Mouse (Mus musculus): Measurements from ENCODE around the gene Coro1b. TPM values are rescaled to one million over a fixed set of nuclear protein-coding genes. Genes with fewer than 3 reads are reported as not detected.
"Not testable (repeated sequence)": the region's sequence is repeated elsewhere in the genome, so short reads cannot be mapped to it uniquely, and the experiment has no call there.

Gene Coro1b
- total and polyA plus RNA-seq, 2 experiments from 2014 or later = 97.2 to 120 TPM

DNA sequence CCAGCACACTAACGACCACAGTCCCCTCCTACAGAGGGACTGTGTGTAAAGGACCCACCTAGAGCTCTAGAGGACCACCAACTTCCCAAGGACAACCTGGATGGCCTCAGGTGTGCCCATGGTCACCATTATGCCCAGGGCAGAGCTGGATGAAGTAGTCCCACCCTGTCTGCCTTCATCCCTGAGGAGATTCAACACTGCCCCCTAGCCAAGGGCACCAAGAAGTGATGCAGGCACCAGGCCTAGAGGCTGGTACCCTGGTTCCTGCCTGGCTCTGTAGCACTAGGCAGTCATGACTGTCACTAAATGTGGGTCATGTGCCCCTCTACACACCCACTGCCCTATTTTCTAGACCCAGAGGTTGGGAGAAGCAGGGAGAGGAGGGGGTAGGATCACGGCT lies 16.7 kb upstream of the Coro1b start:
- Histone ChIP-seq H3K9me3 (replicated peaks; ENCODE audit: control insufficient read depth, low read length) (no peaks in the 10 kb centered on the region), H3K4me3 (ENCODE audit: low read depth, low read length) (no peak overlapping the region), H3K27me3 (ENCODE audit: control insufficient read depth, insufficient read depth, low read length) (no peaks in the 10 kb centered on the region), H3K27ac (ENCODE audit: low read depth) (no peak overlapping the region), H3K4me2 (ENCODE audit: low read depth, low read length) (no peak overlapping the region), H3K36me3 (replicated peaks; ENCODE audit: control insufficient read depth, insufficient read depth, low read length) (peaks cover 42% of the 10 kb centered on the region), H3K9ac (replicated peaks; ENCODE audit: low read depth, low read length) (no peak overlapping the region), H3K4me1 (ENCODE audit: control insufficient read depth, insufficient read depth) (peaks cover 7% of the 10 kb centered on the region; the same call in 1 of the 2 replicates)
- TF ChIP-seq CTCF (IDR thresholded peaks at IDR 0.05; ENCODE audit: low read depth) (no peak), EP300 (IDR thresholded peaks at IDR 0.05; ENCODE audit: low read depth) (no peak)
- 84% methylated on average over 2 of the region's 2 CpGs for WGBS
- DNase-seq (ENCODE audit: low spot score) (no peak), ATAC-seq (ENCODE audit: insufficient read depth, low read depth) (no peak)

DNA sequence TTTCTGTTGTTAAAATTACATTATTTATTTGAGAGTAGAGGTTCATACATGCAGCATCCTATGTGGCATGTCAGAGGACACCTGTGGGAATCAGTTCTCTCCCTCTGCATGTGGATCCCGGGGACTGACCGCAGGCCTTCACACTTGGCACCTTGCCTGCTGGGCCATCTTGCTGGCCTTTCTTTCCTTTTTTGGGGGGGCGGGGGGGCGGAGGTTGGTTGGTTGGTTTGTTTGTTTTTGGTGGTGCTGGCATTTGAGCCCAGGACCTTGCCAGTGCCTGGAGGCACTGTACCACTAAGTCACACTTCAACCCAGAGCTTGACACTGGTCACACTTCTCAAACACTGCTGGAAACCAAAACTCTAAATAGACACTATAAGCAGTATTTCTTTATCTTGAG lies 14.1 kb upstream of the Coro1b start:
- DNase-seq (ENCODE audit: low spot score) (no peak), ATAC-seq (ENCODE audit: insufficient read depth, low read depth) (no peak)
- Histone ChIP-seq H3K27ac (ENCODE audit: low read depth) (no peak overlapping the region), H3K4me2 (ENCODE audit: low read depth, low read length) (no peak overlapping the region), H3K4me3 (ENCODE audit: low read depth, low read length) (no peak overlapping the region), H3K9ac (replicated peaks; ENCODE audit: low read depth, low read length) (no peak overlapping the region), H3K4me1 (ENCODE audit: control insufficient read depth, insufficient read depth) (peaks cover 2% of the 10 kb centered on the region; the same call in 1 of the 2 replicates), H3K9me3 (replicated peaks; ENCODE audit: control insufficient read depth, low read length) (no peaks in the 10 kb centered on the region), H3K27me3 (ENCODE audit: control insufficient read depth, insufficient read depth, low read length) (no peaks in the 10 kb centered on the region), H3K36me3 (replicated peaks; ENCODE audit: control insufficient read depth, insufficient read depth, low read length) (peaks cover 26% of the 10 kb centered on the region)
- no peak for TF ChIP-seq EP300 (IDR thresholded peaks at IDR 0.05; ENCODE audit: low read depth)
- TF ChIP-seq CTCF (IDR thresholded peaks at IDR 0.05; ENCODE audit: low read depth) = no peak
- 74% methylated on average over 4 of the region's 4 CpGs for WGBS

DNA sequence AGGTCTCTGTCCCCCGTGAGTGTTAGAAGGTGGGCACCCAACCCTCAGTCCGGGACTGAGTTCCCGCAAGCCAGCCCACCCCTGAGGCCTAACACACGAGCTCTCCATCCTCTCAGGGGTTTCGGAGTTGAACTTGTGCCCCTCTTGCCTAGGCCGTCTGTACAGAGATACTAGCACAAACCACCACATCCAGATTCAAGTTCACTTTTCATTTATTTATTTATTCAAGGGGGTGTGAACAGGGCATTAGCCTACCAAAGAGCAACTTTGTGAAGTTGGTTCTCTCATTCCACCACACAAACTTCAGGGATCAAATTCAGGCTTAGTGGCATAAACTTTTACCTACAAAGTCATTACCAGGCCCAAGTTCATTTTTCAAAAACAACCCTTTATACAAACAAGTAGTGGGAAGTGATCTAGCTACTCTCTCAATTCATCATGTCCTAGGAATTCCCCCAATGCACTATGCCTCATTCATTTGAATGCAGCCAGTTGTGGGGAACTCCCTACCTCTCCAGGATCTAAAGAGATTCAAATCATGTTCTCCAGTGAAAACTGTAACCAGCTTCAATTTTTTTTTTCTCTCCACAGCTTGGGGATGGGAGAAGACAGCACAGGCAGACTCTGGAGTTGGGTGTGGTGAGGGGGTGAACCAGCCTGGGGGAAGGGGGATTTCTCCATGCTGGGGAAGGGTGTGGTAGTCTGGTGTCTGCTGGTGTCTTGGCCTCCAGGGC lies 13.0 kb upstream of the Coro1b start:
- H3K4me3 ChIP-seq (ENCODE audit: low read depth, low read length); H3K9ac ChIP-seq (replicated peaks; ENCODE audit: low read depth, low read length); H3K27ac ChIP-seq (ENCODE audit: low read depth); H3K9me3 ChIP-seq (replicated peaks; ENCODE audit: control insufficient read depth, low read length); DNase-seq (ENCODE audit: low spot score); ATAC-seq (ENCODE audit: insufficient read depth, low read depth); H3K4me2 ChIP-seq (ENCODE audit: low read depth, low read length); H3K4me1 ChIP-seq (ENCODE audit: control insufficient read depth, insufficient read depth); H3K27me3 ChIP-seq (ENCODE audit: control insufficient read depth, insufficient read depth, low read length): not testable (repeated sequence)
- 83% methylated on average over 6 of the region's 6 CpGs for WGBS
- H3K36me3 ChIP-seq (replicated peaks; ENCODE audit: control insufficient read depth, insufficient read depth, low read length) = peaks cover 26% of the 10 kb centered on the region

DNA sequence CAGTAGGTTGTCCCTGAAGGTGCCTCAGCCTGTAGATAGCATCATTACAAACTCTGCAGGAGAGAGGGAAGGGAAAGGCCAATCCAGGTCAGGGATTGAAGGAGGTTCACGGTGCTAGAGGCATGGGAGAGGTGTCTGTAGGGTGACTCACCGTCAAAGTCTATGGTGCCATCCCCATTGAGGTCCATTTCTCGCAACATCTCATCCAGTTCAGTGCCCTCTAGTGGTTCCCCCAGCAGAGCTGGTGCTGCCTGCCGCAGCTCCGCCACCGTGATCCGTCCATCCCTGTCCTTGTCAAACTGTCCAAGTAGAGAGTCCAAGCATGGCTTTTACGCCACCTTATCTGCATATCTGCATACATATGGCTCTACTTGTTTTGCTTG lies 12.5 kb upstream of the Coro1b start:
- H3K4me3 ChIP-seq (ENCODE audit: low read depth, low read length); DNase-seq (ENCODE audit: low spot score); H3K27ac ChIP-seq (ENCODE audit: low read depth); H3K9me3 ChIP-seq (replicated peaks; ENCODE audit: control insufficient read depth, low read length); H3K4me1 ChIP-seq (ENCODE audit: control insufficient read depth, insufficient read depth); H3K4me2 ChIP-seq (ENCODE audit: low read depth, low read length); H3K9ac ChIP-seq (replicated peaks; ENCODE audit: low read depth, low read length); H3K27me3 ChIP-seq (ENCODE audit: control insufficient read depth, insufficient read depth, low read length): not testable (repeated sequence)
- peak; percentile 52; the same call in 1 of the 2 replicates for ATAC-seq (ENCODE audit: insufficient read depth, low read depth)
- peaks cover 24% of the 10 kb centered on the region for H3K36me3 ChIP-seq (replicated peaks; ENCODE audit: control insufficient read depth, insufficient read depth, low read length)
- WGBS = 10% methylated on average over 8 of the region's 8 CpGs
- peak; percentile 38 for TF ChIP-seq CTCF (IDR thresholded peaks at IDR 0.05; ENCODE audit: low read depth)

DNA sequence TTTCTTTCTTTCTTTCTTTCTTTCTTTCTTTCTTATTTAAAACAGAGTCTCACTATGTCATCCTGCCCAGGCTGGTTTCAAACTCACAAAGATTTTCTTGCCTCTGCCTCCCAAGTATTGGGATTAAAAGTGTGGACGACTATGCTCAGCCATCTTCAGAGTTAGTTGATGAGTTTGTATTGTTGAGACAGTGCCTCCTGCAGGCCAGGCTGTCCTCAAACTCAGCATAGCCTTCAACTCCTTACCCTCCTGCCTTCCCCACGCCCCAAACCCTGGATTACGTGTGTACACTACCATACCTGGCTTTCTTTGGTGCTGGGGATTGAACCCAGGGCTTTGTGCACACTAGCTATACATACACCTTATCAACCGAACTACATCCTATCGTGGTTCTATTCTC lies 12.0 kb upstream of the Coro1b start:
- no peaks in the 10 kb centered on the region for H3K27me3 ChIP-seq (ENCODE audit: control insufficient read depth, insufficient read depth, low read length)
- TF ChIP-seq EP300 (IDR thresholded peaks at IDR 0.05; ENCODE audit: low read depth) (no peak), CTCF (IDR thresholded peaks at IDR 0.05; ENCODE audit: low read depth) (no peak)
- H3K4me1 ChIP-seq (ENCODE audit: control insufficient read depth, insufficient read depth) = no peaks in the 10 kb centered on the region
- H3K4me3 ChIP-seq (ENCODE audit: low read depth, low read length) = no peak overlapping the region
- no peaks in the 10 kb centered on the region for H3K9me3 ChIP-seq (replicated peaks; ENCODE audit: control insufficient read depth, low read length)
- H3K9ac ChIP-seq (replicated peaks; ENCODE audit: low read depth, low read length) = no peak overlapping the region
- DNase-seq (ENCODE audit: low spot score) = no peak
- ATAC-seq (ENCODE audit: insufficient read depth, low read depth) = no peak
- no peak overlapping the region for H3K27ac ChIP-seq (ENCODE audit: low read depth)
- H3K4me2 ChIP-seq (ENCODE audit: low read depth, low read length) = no peak overlapping the region
- H3K36me3 ChIP-seq (replicated peaks; ENCODE audit: control insufficient read depth, insufficient read depth, low read length) = peaks cover 19% of the 10 kb centered on the region
- WGBS = 76% methylated on average over 5 of the region's 5 CpGs

DNA sequence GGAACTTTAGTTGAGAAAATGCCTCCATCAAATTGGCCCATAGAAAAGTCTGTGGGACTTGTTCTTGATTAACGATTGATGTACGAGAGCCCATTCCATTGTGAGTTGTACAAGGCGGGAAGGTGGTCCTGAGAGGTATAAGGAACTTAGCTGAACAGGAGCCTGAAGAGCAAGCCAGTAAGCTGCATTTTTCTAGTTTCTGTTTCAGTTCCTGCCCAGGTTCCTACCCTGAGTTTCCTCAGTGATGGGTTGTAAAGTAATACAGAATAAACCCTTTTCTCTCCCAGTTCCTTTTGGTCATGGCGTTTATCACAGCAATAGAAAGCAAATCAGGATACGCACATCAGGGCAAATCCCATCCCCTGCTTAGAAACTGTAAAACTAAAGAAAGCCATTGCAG lies 10.5 kb upstream of the Coro1b start:
- Histone ChIP-seq H3K27ac (ENCODE audit: low read depth) (no peak overlapping the region), H3K4me1 (ENCODE audit: control insufficient read depth, insufficient read depth) (no peaks in the 10 kb centered on the region), H3K4me3 (ENCODE audit: low read depth, low read length) (no peak overlapping the region), H3K4me2 (ENCODE audit: low read depth, low read length) (no peak overlapping the region), H3K36me3 (replicated peaks; ENCODE audit: control insufficient read depth, insufficient read depth, low read length) (peaks cover 4% of the 10 kb centered on the region), H3K9ac (replicated peaks; ENCODE audit: low read depth, low read length) (no peak overlapping the region), H3K9me3 (replicated peaks; ENCODE audit: control insufficient read depth, low read length) (no peaks in the 10 kb centered on the region), H3K27me3 (ENCODE audit: control insufficient read depth, insufficient read depth, low read length) (no peaks in the 10 kb centered on the region)
- ATAC-seq (ENCODE audit: insufficient read depth, low read depth) (no peak), DNase-seq (ENCODE audit: low spot score) (no peak)
- TF ChIP-seq EP300 (IDR thresholded peaks at IDR 0.05; ENCODE audit: low read depth) = no peak
- 82% methylated on average over 5 of the region's 5 CpGs for WGBS
